Mouse (Mus musculus): Measurements from ENCODE around the gene Fgfr3. TPM values are rescaled to one million over a fixed set of nuclear protein-coding genes. Genes with fewer than 3 reads are reported as not detected.
A peak's percentile ranks its signal among the peaks of the same experiment; 100 is the strongest.

The Fgfr3 gene
- polyA plus RNA-seq, 1 experiment from 2014 or later: 23.1 TPM

DNA sequence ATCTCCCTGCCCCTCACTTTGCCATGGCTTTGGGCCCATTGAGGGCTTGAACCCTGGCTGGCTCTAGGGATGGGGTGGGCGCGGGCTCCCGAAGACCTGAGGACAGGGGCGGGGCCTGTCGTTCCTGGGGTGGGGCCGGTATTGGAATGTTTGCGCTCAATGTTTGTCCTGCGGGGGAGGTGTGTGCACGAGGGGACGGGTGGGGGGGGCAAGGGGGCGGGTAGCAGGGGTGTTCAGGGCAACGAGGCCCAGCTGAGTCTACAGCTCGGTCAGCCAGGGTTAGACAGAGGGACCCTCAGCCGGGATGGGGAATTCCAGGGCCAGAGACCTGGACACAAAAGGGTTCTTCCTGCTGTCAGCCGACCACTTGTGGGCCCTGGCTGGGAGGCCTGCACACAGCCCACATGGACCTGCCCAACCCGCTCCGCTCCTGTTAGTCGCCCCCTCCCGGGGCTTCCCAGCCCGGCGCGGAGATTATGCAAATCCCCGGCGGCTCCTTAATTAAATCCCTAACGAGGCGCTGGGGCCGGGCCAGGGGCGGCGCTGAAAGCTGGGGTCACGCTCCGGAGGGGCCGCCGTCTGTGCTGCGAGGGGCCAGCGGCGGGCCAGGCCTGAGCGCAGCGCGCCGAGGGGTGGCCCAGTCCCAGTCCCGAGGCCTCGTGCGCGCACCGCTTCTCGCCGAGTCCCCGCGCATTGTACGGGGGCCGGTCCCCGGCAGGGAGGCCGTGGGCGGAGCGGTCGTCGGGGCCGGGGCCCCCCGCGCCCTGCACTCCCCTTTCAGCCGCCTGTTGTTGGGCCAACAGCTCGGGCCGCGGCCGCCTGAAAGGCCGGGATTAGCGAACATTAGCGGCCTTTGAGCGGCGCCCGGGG, 26.4 kb upstream of the Fgfr3 start:
- Histone ChIP-seq H3K27ac (replicated peaks; ENCODE audit: low read depth, low read length) (peak overlapping the region; percentile 83), H3K27me3 (replicated peaks; ENCODE audit: control insufficient read depth, insufficient read depth, low read length) (no peaks in the 10 kb centered on the region), H3K4me2 (ENCODE audit: low read depth, low read length) (peak overlapping the region; percentile 94), H3K36me3 (ENCODE audit: control insufficient read depth, insufficient read depth, low read length) (no peaks in the 10 kb centered on the region), H3K4me3 (ENCODE audit: low read depth, low read length) (peak overlapping the region; percentile 47), H3K9me3 (ENCODE audit: control insufficient read depth, low read length) (no peaks in the 10 kb centered on the region), H3K9ac (ENCODE audit: low read depth, low read length) (peak overlapping the region; percentile 79), H3K4me1 (ENCODE audit: control insufficient read depth, insufficient read depth, low read length) (peaks cover 59% of the 10 kb centered on the region)
- DNase-seq (ENCODE audit: low spot score): peak; percentile 73
- WGBS: 1% methylated on average over 49 of the region's 71 CpGs
- peak; percentile 72 for ATAC-seq (ENCODE audit: low read depth)

DNA sequence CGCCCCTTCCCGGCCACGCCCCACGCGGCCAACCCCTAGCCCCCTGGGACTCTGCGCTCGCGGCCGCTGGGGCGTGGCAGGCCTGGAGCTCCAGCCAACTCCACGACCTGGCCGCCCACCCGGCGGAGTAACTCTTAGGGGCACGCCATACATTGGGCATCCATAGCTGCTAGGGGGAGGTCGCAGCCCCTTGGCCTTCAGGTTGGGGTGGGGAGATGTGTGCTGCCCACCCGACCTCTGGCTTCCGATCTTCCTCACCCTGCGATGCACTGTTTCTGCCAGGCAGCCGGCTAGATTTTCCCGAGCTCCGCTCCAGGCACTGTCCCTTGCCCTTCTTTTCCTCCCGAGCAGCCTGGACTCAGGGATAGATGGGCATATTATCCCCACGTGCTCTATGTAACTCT, 25.8 kb upstream of the Fgfr3 start:
- no peaks in the 10 kb centered on the region for H3K36me3 ChIP-seq (ENCODE audit: control insufficient read depth, insufficient read depth, low read length)
- peak overlapping the region; percentile 83 for H3K27ac ChIP-seq (replicated peaks; ENCODE audit: low read depth, low read length)
- peaks cover 62% of the 10 kb centered on the region for H3K4me1 ChIP-seq (ENCODE audit: control insufficient read depth, insufficient read depth, low read length)
- no peaks in the 10 kb centered on the region for H3K27me3 ChIP-seq (replicated peaks; ENCODE audit: control insufficient read depth, insufficient read depth, low read length)
- DNase-seq (ENCODE audit: low spot score) (no peak), ATAC-seq (ENCODE audit: low read depth) (no peak; the same call in 1 of the 2 replicates)
- no peaks in the 10 kb centered on the region for H3K9me3 ChIP-seq (ENCODE audit: control insufficient read depth, low read length)
- 6% methylated on average over 18 of the region's 24 CpGs for WGBS
- H3K4me3 ChIP-seq (ENCODE audit: low read depth, low read length): peak overlapping the region; percentile 47
- H3K4me2 ChIP-seq (ENCODE audit: low read depth, low read length): peak overlapping the region; percentile 94
- peak overlapping the region; percentile 79 for H3K9ac ChIP-seq (ENCODE audit: low read depth, low read length)

DNA sequence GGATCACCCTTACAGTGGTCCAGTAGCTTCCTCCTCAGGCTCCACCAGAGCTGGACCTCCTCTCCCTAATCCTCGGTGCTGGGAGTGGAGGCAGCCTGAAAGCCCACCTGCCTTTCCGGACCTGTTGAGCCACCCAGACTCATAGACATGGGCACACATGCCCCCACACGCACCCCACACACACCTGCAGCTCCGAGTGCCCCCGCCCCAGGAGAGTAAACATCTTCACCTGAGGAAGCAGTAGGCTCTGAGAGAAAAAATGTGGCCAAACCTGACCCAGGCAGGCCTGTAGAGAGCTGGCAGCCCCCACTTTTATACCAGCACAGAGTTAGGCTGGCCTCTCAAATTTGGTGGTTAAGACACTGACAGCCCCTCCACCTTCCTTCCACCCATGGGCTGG, 25.0 kb upstream of the Fgfr3 start:
- no peak overlapping the region for H3K4me3 ChIP-seq (ENCODE audit: low read depth, low read length)
- ATAC-seq (ENCODE audit: low read depth) (peak; percentile 30; the same call in 1 of the 2 replicates), DNase-seq (ENCODE audit: low spot score) (peak; percentile 71)
- no peaks in the 10 kb centered on the region for H3K36me3 ChIP-seq (ENCODE audit: control insufficient read depth, insufficient read depth, low read length)
- no peak overlapping the region for H3K9ac ChIP-seq (ENCODE audit: low read depth, low read length)
- H3K27me3 ChIP-seq (replicated peaks; ENCODE audit: control insufficient read depth, insufficient read depth, low read length): no peaks in the 10 kb centered on the region
- peaks cover 65% of the 10 kb centered on the region for H3K4me1 ChIP-seq (ENCODE audit: control insufficient read depth, insufficient read depth, low read length)
- no peaks in the 10 kb centered on the region for H3K9me3 ChIP-seq (ENCODE audit: control insufficient read depth, low read length)
- 50% methylated on average over 5 of the region's 5 CpGs for WGBS
- H3K4me2 ChIP-seq (ENCODE audit: low read depth, low read length): no peak overlapping the region
- peak overlapping the region; percentile 70 for H3K27ac ChIP-seq (replicated peaks; ENCODE audit: low read depth, low read length)

DNA sequence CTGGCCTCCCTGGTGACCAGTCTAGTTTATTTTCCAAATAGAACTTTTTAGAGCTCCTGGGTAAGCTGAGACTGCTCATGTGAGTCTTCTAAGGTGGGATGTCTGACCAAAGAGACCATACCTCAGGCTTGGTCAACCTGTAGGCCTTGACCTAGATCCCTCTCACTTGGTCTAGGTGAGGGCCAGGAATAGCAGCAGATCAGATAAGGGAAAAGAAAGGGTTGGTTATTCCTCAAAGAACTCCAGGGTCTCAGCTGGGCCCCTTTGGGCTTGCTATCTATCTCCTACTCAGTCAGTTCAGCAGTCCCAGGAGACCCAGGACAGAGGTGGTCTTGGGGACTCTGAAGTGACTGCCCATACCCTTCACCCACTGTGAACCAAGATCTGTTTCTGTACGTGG, 23.9 kb upstream of the Fgfr3 start:
- no peaks in the 10 kb centered on the region for H3K36me3 ChIP-seq (ENCODE audit: control insufficient read depth, insufficient read depth, low read length)
- H3K4me3 ChIP-seq (ENCODE audit: low read depth, low read length): no peak overlapping the region
- WGBS: 35% methylated on average over 1 of the region's 1 CpGs
- ATAC-seq (ENCODE audit: low read depth): no peak
- H3K27me3 ChIP-seq (replicated peaks; ENCODE audit: control insufficient read depth, insufficient read depth, low read length): no peaks in the 10 kb centered on the region
- no peak for DNase-seq (ENCODE audit: low spot score)
- no peak overlapping the region for H3K9ac ChIP-seq (ENCODE audit: low read depth, low read length)
- H3K4me1 ChIP-seq (ENCODE audit: control insufficient read depth, insufficient read depth, low read length): peaks cover 56% of the 10 kb centered on the region
- no peak overlapping the region for H3K4me2 ChIP-seq (ENCODE audit: low read depth, low read length)
- H3K9me3 ChIP-seq (ENCODE audit: control insufficient read depth, low read length): no peaks in the 10 kb centered on the region
- H3K27ac ChIP-seq (replicated peaks; ENCODE audit: low read depth, low read length): peak overlapping the region; percentile 70; the same call in 1 of the 2 replicates

DNA sequence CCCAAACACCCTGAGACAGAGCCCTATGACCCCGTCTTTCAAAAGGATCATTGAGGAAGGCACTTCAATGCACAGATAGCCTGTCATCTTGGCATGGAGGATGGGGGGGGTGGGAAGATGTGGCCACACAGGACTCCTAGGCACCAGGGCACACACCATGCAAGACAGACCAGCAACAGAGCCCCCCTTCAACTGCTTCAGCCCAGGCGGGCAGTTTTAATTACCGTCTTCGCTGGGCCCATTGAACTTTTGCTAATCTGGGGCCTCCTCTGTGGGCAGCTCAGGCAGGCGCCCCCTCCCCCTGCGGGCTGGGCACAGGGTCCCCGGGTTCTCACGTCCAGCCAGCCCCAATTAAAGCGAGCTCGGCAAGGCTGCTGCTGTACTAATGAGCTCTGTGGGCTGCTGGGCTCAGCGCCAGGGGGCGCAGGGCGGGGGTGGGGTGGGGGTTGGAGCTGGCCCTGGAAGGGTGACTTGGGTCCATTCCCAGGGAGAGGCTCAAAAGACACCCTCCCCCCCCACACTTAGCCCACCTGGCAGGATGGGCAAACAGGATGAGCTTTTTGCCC, 23.4 kb upstream of the Fgfr3 start:
- Histone ChIP-seq H3K9me3 (ENCODE audit: control insufficient read depth, low read length) (no peaks in the 10 kb centered on the region), H3K4me2 (ENCODE audit: low read depth, low read length) (no peak overlapping the region), H3K4me3 (ENCODE audit: low read depth, low read length) (no peak overlapping the region), H3K27ac (replicated peaks; ENCODE audit: low read depth, low read length) (peak overlapping the region; percentile 70; the same call in 1 of the 2 replicates), H3K27me3 (replicated peaks; ENCODE audit: control insufficient read depth, insufficient read depth, low read length) (no peaks in the 10 kb centered on the region), H3K36me3 (ENCODE audit: control insufficient read depth, insufficient read depth, low read length) (no peaks in the 10 kb centered on the region), H3K4me1 (ENCODE audit: control insufficient read depth, insufficient read depth, low read length) (peaks cover 51% of the 10 kb centered on the region), H3K9ac (ENCODE audit: low read depth, low read length) (no peak overlapping the region)
- no peak for ATAC-seq (ENCODE audit: low read depth)
- peak; percentile 72 for DNase-seq (ENCODE audit: low spot score)
- WGBS: 11% methylated on average over 13 of the region's 13 CpGs

DNA sequence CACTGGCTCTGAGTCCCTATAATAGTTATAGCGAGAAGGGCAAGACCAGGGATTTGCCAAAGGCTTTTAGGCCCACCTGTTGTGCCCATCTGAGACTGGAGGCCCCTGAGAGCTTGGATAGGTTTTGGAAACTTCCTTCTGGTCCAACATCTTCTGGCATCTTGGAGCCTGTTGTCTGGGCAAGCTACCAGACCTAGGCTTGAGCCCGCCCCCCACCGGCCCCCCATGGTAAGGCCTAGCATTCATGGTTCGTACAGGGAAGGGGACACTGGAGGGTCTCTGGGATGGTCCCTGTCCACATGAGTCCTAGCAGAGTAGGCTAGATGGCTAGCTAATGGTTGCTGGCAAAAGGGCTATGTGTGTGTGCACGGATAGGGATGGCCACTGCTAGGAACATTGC, 22.8 kb upstream of the Fgfr3 start:
- no peaks in the 10 kb centered on the region for H3K36me3 ChIP-seq (ENCODE audit: control insufficient read depth, insufficient read depth, low read length)
- peaks cover 48% of the 10 kb centered on the region for H3K4me1 ChIP-seq (ENCODE audit: control insufficient read depth, insufficient read depth, low read length)
- no peak for DNase-seq (ENCODE audit: low spot score)
- H3K27ac ChIP-seq (replicated peaks; ENCODE audit: low read depth, low read length): no peak overlapping the region
- WGBS: 83% methylated on average over 5 of the region's 5 CpGs
- no peak overlapping the region for H3K9ac ChIP-seq (ENCODE audit: low read depth, low read length)
- H3K4me3 ChIP-seq (ENCODE audit: low read depth, low read length): no peak overlapping the region
- ATAC-seq (ENCODE audit: low read depth): no peak
- no peaks in the 10 kb centered on the region for H3K9me3 ChIP-seq (ENCODE audit: control insufficient read depth, low read length)
- no peak overlapping the region for H3K4me2 ChIP-seq (ENCODE audit: low read depth, low read length)
- no peaks in the 10 kb centered on the region for H3K27me3 ChIP-seq (replicated peaks; ENCODE audit: control insufficient read depth, insufficient read depth, low read length)

DNA sequence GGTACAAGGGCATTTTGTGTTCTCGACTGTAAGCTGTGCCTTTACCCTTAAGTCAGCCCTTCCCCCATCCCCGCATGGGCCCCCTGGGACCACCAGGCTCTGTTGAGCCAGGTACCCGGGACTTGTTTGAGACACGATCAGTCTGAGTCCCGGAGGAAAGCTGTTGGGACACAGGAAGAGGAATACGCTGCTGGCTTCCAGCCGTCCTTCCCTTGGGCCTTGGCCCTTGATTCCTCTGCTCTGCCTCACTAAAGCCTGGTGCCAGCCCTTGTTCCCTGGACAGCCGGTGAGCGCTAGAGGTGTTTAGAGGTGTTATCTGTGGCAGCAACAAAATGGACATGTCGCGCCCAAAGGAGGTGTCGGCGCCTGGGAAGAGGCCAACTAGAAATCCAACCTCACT, 21.5 kb upstream of the Fgfr3 start:
- H3K4me1 ChIP-seq (ENCODE audit: control insufficient read depth, insufficient read depth, low read length): peaks cover 43% of the 10 kb centered on the region
- H3K9ac ChIP-seq (ENCODE audit: low read depth, low read length): no peak overlapping the region
- no peak for ATAC-seq (ENCODE audit: low read depth)
- no peak overlapping the region for H3K27ac ChIP-seq (replicated peaks; ENCODE audit: low read depth, low read length)
- no peaks in the 10 kb centered on the region for H3K9me3 ChIP-seq (ENCODE audit: control insufficient read depth, low read length)
- no peak overlapping the region for H3K4me2 ChIP-seq (ENCODE audit: low read depth, low read length)
- H3K36me3 ChIP-seq (ENCODE audit: control insufficient read depth, insufficient read depth, low read length): no peaks in the 10 kb centered on the region
- no peak overlapping the region for H3K4me3 ChIP-seq (ENCODE audit: low read depth, low read length)
- DNase-seq (ENCODE audit: low spot score): no peak
- 37% methylated on average over 13 of the region's 13 CpGs for WGBS
- H3K27me3 ChIP-seq (replicated peaks; ENCODE audit: control insufficient read depth, insufficient read depth, low read length): no peaks in the 10 kb centered on the region

DNA sequence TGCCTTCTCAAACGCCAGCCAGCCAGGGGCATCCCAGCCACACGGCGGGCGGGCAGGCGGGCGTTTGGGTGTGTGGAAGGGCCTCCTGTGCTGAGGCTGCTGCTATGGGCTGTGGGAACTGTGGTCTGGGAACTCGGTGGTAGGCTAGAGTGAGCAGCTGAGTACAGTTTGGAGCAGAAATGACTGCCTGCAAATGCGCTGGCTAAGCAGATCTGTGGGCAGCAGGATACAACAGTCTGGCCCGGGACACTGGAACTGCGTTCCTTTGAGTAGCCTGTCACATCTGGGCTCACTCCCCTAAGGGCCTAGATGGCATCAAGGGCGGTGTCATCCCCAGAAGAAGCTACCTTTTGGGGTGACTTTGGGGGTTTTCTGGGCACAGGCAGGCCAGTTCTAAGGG, 19.6 kb upstream of the Fgfr3 start:
- Histone ChIP-seq H3K9me3 (ENCODE audit: control insufficient read depth, low read length) (no peaks in the 10 kb centered on the region), H3K9ac (ENCODE audit: low read depth, low read length) (no peak overlapping the region), H3K4me2 (ENCODE audit: low read depth, low read length) (no peak overlapping the region), H3K27me3 (replicated peaks; ENCODE audit: control insufficient read depth, insufficient read depth, low read length) (no peaks in the 10 kb centered on the region), H3K36me3 (ENCODE audit: control insufficient read depth, insufficient read depth, low read length) (no peaks in the 10 kb centered on the region), H3K27ac (replicated peaks; ENCODE audit: low read depth, low read length) (no peak overlapping the region), H3K4me3 (ENCODE audit: low read depth, low read length) (no peak overlapping the region), H3K4me1 (ENCODE audit: control insufficient read depth, insufficient read depth, low read length) (peaks cover 31% of the 10 kb centered on the region)
- ATAC-seq (ENCODE audit: low read depth) (no peak), DNase-seq (ENCODE audit: low spot score) (no peak)
- WGBS: 78% methylated on average over 11 of the region's 11 CpGs

Data from embryonic facial prominence, embryonic 14.5 days (tissue).